Mouse (Mus musculus) forebrain, embryonic 16.5 days (tissue): ENCODE measurements around the gene Rpl36a. TPM values are rescaled to one million over a fixed set of nuclear protein-coding genes. Genes with fewer than 3 reads are reported as not detected.

Source experiments
- polyA plus RNA-seq: library from polyadenylated mRNA; unstranded; fragments of >200 nt; fragmentation: Nextera tagmentation; extraction: Ambion mirVana; gene quantifications from 2 replicates; pipeline ENCODE4 v1.2.1, GENCODE M21; 2015

Gene Rpl36a
- polyA plus RNA-seq, 1 experiment from 2014 or later, result 178 TPM

Other genes with a start within 250 kb of the Rpl36a start
- 16.0 and 19.3 TPM in 2 replicates for gene Drp2, start 181.1 kb upstream of the Rpl36a start, polyA plus RNA-seq
- 0.29 TPM in 1 of 2 replicates, not detected in the other for gene Taf7l, start 109.2 kb upstream of the Rpl36a start, polyA plus RNA-seq
- 45.9 and 46.2 TPM in 2 replicates for gene Timm8a1, start 43.8 kb upstream of the Rpl36a start, polyA plus RNA-seq
- gene Btk, start 2.1 kb upstream of the Rpl36a start, polyA plus RNA-seq, result 0.25 and 0.78 TPM in 2 replicates
- gene Gla, start 15.5 kb downstream of the Rpl36a start, polyA plus RNA-seq, result 3.4 and 3.9 TPM in 2 replicates
- 177 and 186 TPM in 2 replicates for gene Hnrnph2, start 15.5 kb downstream of the Rpl36a start, polyA plus RNA-seq
- 7.4 and 7.5 TPM in 2 replicates for gene Armcx4, start 100.9 kb downstream of the Rpl36a start, polyA plus RNA-seq
- 77.4 and 83.3 TPM in 2 replicates for gene Armcx1, start 132.3 kb downstream of the Rpl36a start, polyA plus RNA-seq
- 30.5 and 41.5 TPM in 2 replicates for gene Armcx6, start 165.8 kb downstream of the Rpl36a start, polyA plus RNA-seq
- gene Armcx3, start 170.9 kb downstream of the Rpl36a start, polyA plus RNA-seq, result 84.7 and 89.6 TPM in 2 replicates
- 71.1 and 80.9 TPM in 2 replicates for gene Armcx2, start 223.6 kb downstream of the Rpl36a start, polyA plus RNA-seq